Mouse (Mus musculus) hindbrain, embryonic 15.5 days (tissue): ENCODE measurements around the gene Uspl1. TPM values are rescaled to one million over a fixed set of nuclear protein-coding genes. Genes with fewer than 3 reads are reported as not detected.
A peak's percentile ranks its signal among the peaks of the same experiment; 100 is the strongest.
"Not testable (repeated sequence)": the region's sequence is repeated elsewhere in the genome, so short reads cannot be mapped to it uniquely, and the experiment has no call there.

Source experiments
- ATAC-seq: fragments of 200-750 bp; cut with Nextera tagmentation; 2 replicates; pipeline ENCODE4 v1.8.0; 2017; ENCODE audit warnings: low read depth, moderate number of reproducible peaks, moderate TSS enrichment; ENCODE audit not compliant: low FRiP score
- H3K27ac ChIP-seq: fragments of 300-500 bp; sonication (generic); replicated peaks from 2 replicates; pipeline ENCODE4 v1.5.1; 2015; ENCODE audit warnings: mild to moderate bottlenecking, inconsistent platforms
- H3K27me3 ChIP-seq: fragments of 300-500 bp; sonication (generic); 2 replicates; pipeline ENCODE4 v1.6.1; 2015; ENCODE audit warnings: control low read depth, inconsistent platforms
- H3K36me3 ChIP-seq: fragments of 300-500 bp; sonication (generic); 2 replicates; pipeline ENCODE4 v1.6.1; 2015; ENCODE audit warnings: control low read depth, inconsistent platforms
- H3K4me1 ChIP-seq: fragments of 300-500 bp; sonication (generic); replicated peaks from 2 replicates; pipeline ENCODE4 v1.6.1; 2015; ENCODE audit warnings: control low read depth, inconsistent platforms
- H3K4me2 ChIP-seq: fragments of 300-500 bp; sonication (generic); 2 replicates; pipeline ENCODE4 v1.6.1; 2015; ENCODE audit warnings: moderate library complexity, mild to moderate bottlenecking, inconsistent platforms
- H3K4me3 ChIP-seq: fragments of 300-500 bp; sonication (generic); 2 replicates; pipeline ENCODE4 v1.5.1; 2015; ENCODE audit warnings: mild to moderate bottlenecking, inconsistent platforms
- H3K9ac ChIP-seq: fragments of 300-500 bp; sonication (generic); 2 replicates; pipeline ENCODE4 v1.6.1; 2015; ENCODE audit warnings: inconsistent platforms
- H3K9me3 ChIP-seq: fragments of 300-500 bp; sonication (generic); 2 replicates; pipeline ENCODE4 v1.6.1; 2016; ENCODE audit warnings: control low read depth, inconsistent platforms
- WGBS: fragments of 180-500 bp; shearing (Covaris S2); methylation state at CpG from one replicate; pipeline ENCODE4 v1.1.7; 2015; 5-methylcytosine and 5-hydroxymethylcytosine counted together
- polyA plus RNA-seq: library from polyadenylated mRNA; unstranded; fragments of >200 nt; fragmentation: Nextera tagmentation; extraction: Ambion mirVana; gene quantifications from 2 replicates; pipeline ENCODE4 v1.2.1, GENCODE M21; 2015

Uspl1 gene
- polyA plus RNA-seq: 50.5 and 50.9 TPM in 2 replicates

DNA sequence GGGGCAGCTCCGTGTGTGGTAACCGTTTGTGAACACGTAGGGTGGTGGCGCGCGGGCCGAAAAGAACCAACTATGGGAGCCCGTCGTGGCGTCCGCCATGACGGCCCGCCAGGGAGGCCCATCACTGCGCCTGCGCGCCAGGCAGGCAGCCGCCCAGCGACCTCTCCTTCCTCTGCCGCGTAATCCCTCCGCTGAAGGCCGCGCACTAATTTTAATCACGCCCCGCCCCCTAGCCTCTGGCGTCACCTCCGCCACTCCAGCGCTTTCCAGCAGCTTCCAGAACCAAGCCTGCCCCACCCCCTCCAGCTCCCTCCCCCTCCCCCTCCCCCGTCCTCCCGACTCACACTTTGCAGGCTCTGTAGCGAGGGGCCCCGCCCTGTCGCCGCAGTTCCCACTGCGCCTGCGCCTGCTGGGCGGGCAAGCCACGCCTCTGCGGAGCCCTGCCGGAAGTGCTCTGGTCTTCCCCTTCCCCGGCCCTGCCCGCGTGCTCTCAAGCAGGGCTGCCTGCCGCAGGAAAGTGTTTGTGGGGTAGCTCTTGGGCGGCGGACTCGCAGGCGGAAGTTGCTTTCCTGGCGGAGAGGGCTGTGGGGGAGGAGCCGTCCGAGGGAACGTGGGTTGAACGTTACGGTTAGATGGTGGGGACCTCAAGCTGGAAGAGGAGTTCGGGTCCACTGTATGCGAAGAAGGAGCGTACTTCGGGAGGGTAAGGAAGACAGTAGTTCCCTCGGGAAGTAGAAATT lies at the start of gene Uspl1, which contains the start of gene Hmgb1:
Gene Uspl1 (plus strand): TSS at position 247 of the 740 bp plus-strand sequence.
Gene Hmgb1 (minus strand): TSS at position 386 of the 740 bp plus-strand sequence.
- peaks cover 4% of the 10 kb centered on the region for H3K36me3 ChIP-seq
- H3K4me3 ChIP-seq: peak within 1 kb of the TSS; percentile 86
- H3K9me3 ChIP-seq: no peaks in the 10 kb centered on the region
- peak within 1 kb of the TSS; percentile 82 for H3K4me2 ChIP-seq
- peak within 1 kb of the TSS; percentile 98 for H3K27ac ChIP-seq
- peak within 1 kb of the TSS; percentile 90 for H3K9ac ChIP-seq
- H3K27me3 ChIP-seq: no peaks in the 10 kb centered on the region
- H3K4me1 ChIP-seq: peaks cover 24% of the 10 kb centered on the region
- under 1% methylated on average over 57 of the region's 59 CpGs for WGBS
- peak; percentile 98 for ATAC-seq

DNA sequence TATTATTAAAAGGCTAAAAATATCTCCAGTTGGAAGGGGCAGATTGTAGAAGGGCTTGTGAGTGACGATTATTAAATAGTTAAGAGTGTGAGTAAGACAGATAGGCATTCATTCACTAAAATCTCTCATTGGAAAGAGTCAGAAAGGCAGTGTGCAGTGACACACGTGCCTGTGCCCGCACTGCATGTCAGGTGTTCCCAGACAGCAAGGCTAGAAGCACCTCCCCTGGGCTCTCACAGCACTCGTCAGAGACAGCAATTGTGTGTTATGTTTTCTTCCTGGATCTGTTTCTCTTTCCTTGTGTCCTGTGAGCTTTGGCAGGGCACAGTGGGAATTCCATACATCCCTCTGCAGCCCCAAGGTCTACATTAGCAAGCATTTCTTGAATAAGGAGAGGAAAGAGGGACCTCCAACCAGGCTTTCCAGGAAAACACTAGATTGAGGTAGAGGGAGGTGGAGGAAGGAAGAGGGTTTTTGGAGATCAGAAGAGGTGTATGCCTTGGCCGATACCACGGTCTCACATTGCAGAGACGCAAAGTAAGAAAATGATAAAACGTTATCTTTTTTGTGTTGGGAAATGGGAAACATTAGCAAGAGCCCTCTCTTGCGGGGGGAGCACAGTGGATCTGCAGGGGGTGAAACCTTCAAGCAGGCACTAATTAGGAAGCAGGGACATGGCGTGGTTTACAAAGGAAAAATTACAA lies 49.2 kb upstream of the Uspl1 start:
- no peak overlapping the region for H3K27ac ChIP-seq
- H3K4me3 ChIP-seq: no peak overlapping the region
- H3K4me2 ChIP-seq: no peak overlapping the region
- H3K9me3 ChIP-seq: no peaks in the 10 kb centered on the region
- ATAC-seq: no peak
- H3K4me1 ChIP-seq: no peaks in the 10 kb centered on the region
- no peaks in the 10 kb centered on the region for H3K27me3 ChIP-seq
- no peak overlapping the region for H3K9ac ChIP-seq
- H3K36me3 ChIP-seq: no peaks in the 10 kb centered on the region
- WGBS: 71% methylated on average over 10 of the region's 10 CpGs

GRCm38 (mm10) chr5:149135455-149136354 lies 48.4 kb upstream of the Uspl1 start:
- Histone ChIP-seq H3K4me1 (no peaks in the 10 kb centered on the region), H3K9ac (no peak overlapping the region)
- WGBS: 79% methylated on average over 10 of the region's 10 CpGs

DNA sequence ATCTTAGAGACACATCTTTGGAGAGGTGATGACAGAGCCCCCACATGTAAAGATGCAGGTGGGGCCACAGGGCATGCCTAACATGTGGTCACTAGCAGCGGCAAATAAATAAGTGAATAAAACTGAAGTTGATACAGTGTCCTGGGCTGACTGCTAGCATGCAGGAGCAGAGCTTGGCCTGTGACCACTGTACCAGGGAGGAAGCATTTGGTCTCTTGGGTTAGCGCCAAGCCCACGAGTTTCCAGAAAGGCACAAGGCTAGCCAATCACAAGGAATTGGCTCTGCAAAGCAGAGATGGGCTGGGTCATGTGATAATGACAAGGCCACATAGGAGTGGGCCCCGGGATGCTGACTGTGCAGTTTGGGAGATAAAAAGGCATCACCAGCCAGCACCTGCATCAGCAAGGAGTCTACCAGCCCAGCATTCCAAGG lies 47.2 kb upstream of the Uspl1 start:
- WGBS: 80% methylated on average over 4 of the region's 4 CpGs

More at GRCm38 (mm10) chr5:149135455-149136354, 48.4 kb upstream of the Uspl1 start:
- Histone ChIP-seq H3K4me2 (no peak overlapping the region), H3K9me3 (no peaks in the 10 kb centered on the region), H3K27ac (no peak overlapping the region), H3K27me3 (no peaks in the 10 kb centered on the region), H3K4me3 (no peak overlapping the region), H3K36me3 (no peaks in the 10 kb centered on the region)
- ATAC-seq: no peak

GRCm38 (mm10) chr5:149137447-149137846 lies 46.7 kb upstream of the Uspl1 start:
- no peaks in the 10 kb centered on the region for H3K4me1 ChIP-seq
- H3K27ac ChIP-seq: no peak overlapping the region
- no peak overlapping the region for H3K4me2 ChIP-seq
- H3K27me3 ChIP-seq: no peaks in the 10 kb centered on the region
- no peak for ATAC-seq
- no peaks in the 10 kb centered on the region for H3K36me3 ChIP-seq
- H3K4me3 ChIP-seq: no peak overlapping the region
- WGBS: 67% methylated on average over 3 of the region's 3 CpGs
- no peaks in the 10 kb centered on the region for H3K9me3 ChIP-seq
- H3K9ac ChIP-seq: no peak overlapping the region

More for the DNA sequence above, 47.2 kb upstream of the Uspl1 start:
- no peak overlapping the region for H3K9ac ChIP-seq
- no peaks in the 10 kb centered on the region for H3K4me1 ChIP-seq
- no peak overlapping the region for H3K4me2 ChIP-seq
- H3K27me3 ChIP-seq: no peaks in the 10 kb centered on the region
- H3K36me3 ChIP-seq: no peaks in the 10 kb centered on the region
- ATAC-seq: no peak
- H3K9me3 ChIP-seq: no peaks in the 10 kb centered on the region
- H3K27ac ChIP-seq: no peak overlapping the region
- H3K4me3 ChIP-seq: no peak overlapping the region

- not testable (repeated sequence) for H3K4me1 ChIP-seq, H3K4me2 ChIP-seq, H3K9ac ChIP-seq, H3K27ac ChIP-seq, H3K4me3 ChIP-seq, H3K27me3 ChIP-seq, ATAC-seq, H3K9me3 ChIP-seq, H3K36me3 ChIP-seq
- WGBS: 86% methylated on average over 6 of the region's 6 CpGs
These were observed 46.1 kb upstream of the Uspl1 start for GRCm38 (mm10) chr5:149138087-149138486.

DNA sequence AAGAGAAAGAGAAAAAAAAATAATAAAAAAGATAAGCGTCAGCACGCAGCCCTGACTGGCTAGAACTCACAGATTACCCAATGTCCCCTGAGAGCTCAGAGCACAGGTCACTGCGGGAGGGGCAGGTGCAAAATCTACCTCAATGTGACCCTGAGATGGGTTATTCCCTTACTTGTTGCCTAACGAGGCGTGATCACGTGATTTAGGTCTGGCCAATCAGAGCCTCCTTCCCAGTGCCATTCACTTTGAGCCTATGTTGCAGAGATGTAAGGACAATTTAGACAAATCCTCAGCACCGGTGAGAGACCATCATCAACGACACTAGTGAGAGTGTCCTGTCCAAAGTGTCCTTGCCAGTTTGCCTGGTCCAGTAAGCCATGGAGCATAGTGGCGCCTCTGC lies 43.8 kb upstream of the Uspl1 start:
- WGBS: 61% methylated on average over 9 of the region's 9 CpGs
- Histone ChIP-seq H3K4me3 (no peak overlapping the region), H3K9me3 (no peaks in the 10 kb centered on the region), H3K4me2 (no peak overlapping the region), H3K27ac (no peak overlapping the region), H3K36me3 (no peaks in the 10 kb centered on the region), H3K4me1 (no peaks in the 10 kb centered on the region), H3K27me3 (no peaks in the 10 kb centered on the region), H3K9ac (no peak overlapping the region)
- ATAC-seq: no peak

GRCm38 (mm10) chr5:149141155-149141554 lies 43.0 kb upstream of the Uspl1 start:
- not testable (repeated sequence) for H3K36me3 ChIP-seq, H3K9me3 ChIP-seq, H3K27ac ChIP-seq, H3K9ac ChIP-seq, H3K4me3 ChIP-seq, ATAC-seq, H3K27me3 ChIP-seq, H3K4me1 ChIP-seq, H3K4me2 ChIP-seq
- 93% methylated on average over 1 of the region's 1 CpGs for WGBS

GRCm38 (mm10) chr5:149143766-149144375 lies 40.3 kb upstream of the Uspl1 start:
- ATAC-seq: no peak
- Histone ChIP-seq H3K4me1 (no peaks in the 10 kb centered on the region), H3K4me2 (no peak overlapping the region), H3K27ac (no peak overlapping the region), H3K27me3 (no peaks in the 10 kb centered on the region), H3K9ac (no peak overlapping the region), H3K4me3 (no peak overlapping the region), H3K36me3 (no peaks in the 10 kb centered on the region), H3K9me3 (no peaks in the 10 kb centered on the region)
- 75% methylated on average over 25 of the region's 25 CpGs for whole genome bisulfite sequencing

DNA sequence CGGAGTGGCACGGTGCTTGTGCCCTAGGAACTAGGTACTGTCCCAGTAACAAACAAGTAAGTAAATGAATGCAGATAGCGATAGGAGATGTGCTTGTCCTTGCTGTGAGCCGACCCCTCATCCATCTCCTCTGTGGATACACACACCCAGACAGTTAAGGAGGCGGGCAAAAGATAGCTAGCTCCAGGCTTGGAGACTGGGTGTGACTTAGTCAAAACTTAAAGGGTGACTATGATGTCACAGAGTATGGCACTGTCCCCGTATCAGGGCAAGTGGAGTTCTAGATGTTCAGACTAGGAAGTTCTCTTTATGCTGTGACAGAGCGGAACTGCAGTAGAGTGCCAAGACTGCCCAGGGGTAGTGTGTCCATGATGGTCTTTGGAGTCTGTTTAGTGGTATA lies 37.5 kb upstream of the Uspl1 start:
- Histone ChIP-seq H3K27ac (no peak overlapping the region), H3K27me3 (no peaks in the 10 kb centered on the region), H3K4me2 (no peak overlapping the region), H3K4me1 (no peaks in the 10 kb centered on the region), H3K4me3 (no peak overlapping the region), H3K9me3 (no peaks in the 10 kb centered on the region), H3K36me3 (no peaks in the 10 kb centered on the region), H3K9ac (no peak overlapping the region)
- no peak for ATAC-seq
- 91% methylated on average over 7 of the region's 7 CpGs for WGBS

- ATAC-seq: no peak
- WGBS: 89% methylated on average over 8 of the region's 8 CpGs
- no peak overlapping the region for H3K4me3 ChIP-seq
These were observed 36.7 kb upstream of the Uspl1 start for GRCm38 (mm10) chr5:149147386-149148000.

More at GRCm38 (mm10) chr5:149147386-149148000, 36.7 kb upstream of the Uspl1 start:
- Histone ChIP-seq H3K4me1 (no peaks in the 10 kb centered on the region), H3K4me2 (no peak overlapping the region), H3K9ac (no peak overlapping the region), H3K27ac (no peak overlapping the region), H3K27me3 (no peaks in the 10 kb centered on the region), H3K9me3 (no peaks in the 10 kb centered on the region), H3K36me3 (no peaks in the 10 kb centered on the region)
